Mouse (Mus musculus) adrenal gland (tissue): ENCODE measurements around the gene Wnt7a.

Source experiments
- intact Hi-C: fragments of 180-260 bp; cut with DNase I; formaldehyde crosslinking; loops from one replicate; pipeline ENCODE4 v1.15.1; 2025
- long read RNA-seq, 2 experiments: library from polyadenylated mRNA; unstranded; transcript quantifications; one replicate each; pipeline ENCODE4 v2.0.0; 2020; ENCODE audit warnings: borderline replicate concordance in 1 of 2; ENCODE audit not compliant: insufficient replicate concordance in 1 of 2

Wnt7a gene
- long read RNA-seq, experiment 1, result 0 reads
- long read RNA-seq, experiment 2, result 0 reads

DNA sequence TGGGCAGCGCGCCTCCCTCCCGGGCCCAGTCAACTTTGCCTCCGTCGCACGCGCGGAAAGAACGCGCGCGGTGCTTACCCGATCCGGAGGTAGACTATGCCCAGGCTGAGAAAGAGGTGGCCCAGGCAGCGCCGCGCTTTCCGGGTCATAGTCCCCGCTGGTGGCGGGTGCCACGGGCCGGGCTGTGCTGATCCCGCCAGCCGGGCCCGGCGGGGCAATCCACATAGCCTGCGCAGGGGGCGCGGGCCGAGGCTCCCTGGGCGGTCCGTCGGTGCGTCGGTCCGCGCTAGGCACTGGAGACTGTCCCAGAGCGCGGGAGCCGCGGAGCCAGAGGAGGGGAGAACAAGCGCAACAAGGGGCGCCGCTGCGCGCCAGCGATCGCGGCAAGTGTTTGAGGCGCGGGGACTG is at the start of gene Wnt7a:
TSS of gene Wnt7a (minus strand) at position 403 of the 408 bp plus-strand sequence.
- intact Hi-C loops, result loop anchor here (1.0 kb wide), 1 partner anchor 124 kb away; no protein-coding TSS in a partner anchor

- intact Hi-C loops, result no loop called here
Measured at GRCm38 (mm10) chr6:91459471-91459870, 48.3 kb upstream of the Wnt7a start.

GRCm38 (mm10) chr6:91454546-91454945 is 43.4 kb upstream of the Wnt7a start:
- intact Hi-C loops, result no loop called here

DNA sequence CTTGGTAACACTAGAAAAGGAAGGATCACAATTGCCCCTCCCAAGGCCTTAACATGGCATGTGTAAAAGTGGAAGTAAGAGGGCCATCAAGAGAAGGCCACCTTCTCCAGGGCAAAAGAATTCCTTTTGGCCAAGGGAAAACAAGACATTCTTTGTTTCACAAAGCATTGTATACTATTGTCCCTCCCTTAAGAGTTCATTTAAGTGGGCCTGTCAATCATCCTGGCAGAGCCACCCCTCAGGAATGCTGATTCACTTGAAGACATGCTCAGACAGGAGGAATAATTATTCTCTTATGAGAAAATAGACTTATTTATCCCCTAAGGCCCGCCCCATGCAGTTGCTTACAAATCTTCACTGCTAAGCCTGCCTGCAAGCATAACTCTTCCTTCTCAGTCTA is 40.9 kb upstream of the Wnt7a start:
- intact Hi-C loops, result no loop called here

DNA sequence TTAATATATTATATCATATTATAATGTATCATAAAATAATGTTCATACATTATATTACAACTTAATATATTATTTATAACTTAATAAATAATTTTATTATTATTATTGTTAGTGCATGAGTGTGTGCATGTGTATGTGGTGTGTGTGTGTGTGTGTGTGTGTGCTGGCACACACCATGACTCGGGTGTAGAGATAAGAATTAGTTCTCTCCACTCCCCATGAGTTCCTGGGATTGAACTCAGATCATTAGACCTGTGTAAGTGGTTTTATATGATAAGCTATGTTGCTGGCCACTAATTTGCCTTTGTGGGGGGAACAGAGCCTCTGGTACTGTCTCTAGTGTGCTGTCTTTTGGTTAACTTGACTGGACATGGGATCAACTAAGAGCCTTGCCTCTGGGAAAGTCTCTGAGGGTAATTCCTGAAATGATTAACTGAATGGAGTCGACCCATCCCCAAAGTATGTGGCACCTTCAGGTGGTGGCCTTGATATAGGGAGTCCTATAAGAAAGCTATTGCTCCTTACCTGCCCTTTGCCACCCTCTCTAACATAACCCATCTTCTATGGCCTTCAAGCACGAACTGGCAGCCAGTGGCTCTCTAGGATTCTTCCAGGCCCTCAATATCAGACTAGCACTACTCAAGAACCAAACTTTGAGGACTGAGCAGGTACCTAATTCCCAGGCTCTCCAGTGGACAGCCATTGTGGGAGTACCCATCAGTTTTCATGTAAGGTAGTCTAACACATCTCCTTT is 38.5 kb upstream of the Wnt7a start:
- intact Hi-C loops, result no loop called here

- intact Hi-C loops, result no loop called here
Measured at GRCm38 (mm10) chr6:91445316-91445715, 34.2 kb upstream of the Wnt7a start.

- intact Hi-C loops, result no loop called here
Measured at GRCm38 (mm10) chr6:91441145-91441662, 30.0 kb upstream of the Wnt7a start.

GRCm38 (mm10) chr6:91440474-91441144 is 29.4 kb upstream of the Wnt7a start:
- intact Hi-C loops, result no loop called here

DNA sequence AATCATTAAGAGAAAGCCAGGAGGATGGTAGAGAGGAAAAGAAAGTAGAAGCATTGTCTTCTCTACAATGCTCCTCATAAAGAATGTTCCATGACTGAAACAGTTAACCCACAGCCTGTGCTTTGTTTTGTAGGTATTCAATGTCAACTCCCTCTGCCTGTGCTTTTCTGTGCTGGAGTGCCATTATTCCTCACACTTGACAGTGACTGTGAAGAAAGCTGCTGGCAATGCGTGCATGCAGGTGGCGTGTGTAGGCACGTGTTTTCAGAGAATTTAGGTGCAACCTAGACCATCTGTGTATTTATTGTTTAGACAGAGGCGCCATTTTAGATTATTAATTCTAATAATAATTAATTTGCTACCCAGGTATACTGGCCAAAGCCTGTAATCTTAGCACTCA is 13.0 kb upstream of the Wnt7a start:
- intact Hi-C loops, result no loop called here

GRCm38 (mm10) chr6:91421629-91422028 is 10.5 kb upstream of the Wnt7a start:
- intact Hi-C loops, result no loop called here

DNA sequence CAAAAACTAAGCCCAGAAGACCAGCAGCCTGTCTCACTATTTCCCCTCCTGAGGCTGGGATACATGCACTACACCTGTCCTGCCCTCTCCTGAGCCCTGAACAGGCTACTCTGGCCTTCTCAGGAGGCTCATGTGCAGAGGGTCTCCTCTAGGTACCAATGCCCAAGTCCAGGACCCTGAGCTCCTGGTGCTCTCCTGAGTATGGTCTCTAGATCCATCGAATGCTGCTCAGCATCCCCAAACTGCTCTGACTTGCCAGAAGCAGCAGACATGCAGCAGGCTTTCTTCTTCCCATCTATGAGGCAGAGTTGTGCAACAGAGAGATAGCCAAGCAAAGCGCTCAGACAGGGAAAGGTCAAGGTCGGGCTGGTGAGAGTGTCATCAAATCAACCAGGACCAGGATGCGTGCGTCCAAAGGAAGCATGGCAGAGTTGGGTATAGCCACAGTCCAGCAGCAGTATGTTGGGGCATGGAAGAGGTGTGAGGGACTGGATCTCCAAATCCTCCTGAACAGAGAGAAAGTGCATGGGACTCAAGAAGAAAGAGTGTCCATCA is 6.2 kb upstream of the Wnt7a start:
- intact Hi-C loops, result no loop called here

GRCm38 (mm10) chr6:91416146-91416545 is 5.0 kb upstream of the Wnt7a start:
- intact Hi-C loops, result no loop called here

DNA sequence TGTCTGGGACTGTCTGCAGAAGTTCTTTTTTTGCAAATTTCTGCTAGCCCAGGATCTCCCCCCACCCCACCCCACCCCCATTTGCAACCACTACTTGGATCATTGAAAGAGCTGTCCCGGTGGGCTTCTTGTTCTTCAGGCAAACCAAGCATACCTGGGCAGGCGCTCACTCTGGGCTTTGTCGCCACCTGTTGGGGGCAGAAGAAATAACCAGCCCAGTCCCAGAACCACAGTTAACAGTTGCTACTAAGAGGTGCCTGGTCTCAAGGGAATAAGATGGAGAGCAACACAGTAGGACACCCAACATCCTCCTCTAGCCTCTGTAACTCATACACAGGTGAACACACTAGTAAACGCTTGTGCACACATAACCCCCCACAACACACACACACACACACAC is 3.7 kb upstream of the Wnt7a start:
- intact Hi-C loops, result no loop called here

- intact Hi-C loops, result loop anchor here (1.0 kb wide), 1 partner anchor 124 kb away; no protein-coding TSS in a partner anchor
Measured at GRCm38 (mm10) chr6:91411369-91411981, 312 bp upstream of the Wnt7a start.

DNA sequence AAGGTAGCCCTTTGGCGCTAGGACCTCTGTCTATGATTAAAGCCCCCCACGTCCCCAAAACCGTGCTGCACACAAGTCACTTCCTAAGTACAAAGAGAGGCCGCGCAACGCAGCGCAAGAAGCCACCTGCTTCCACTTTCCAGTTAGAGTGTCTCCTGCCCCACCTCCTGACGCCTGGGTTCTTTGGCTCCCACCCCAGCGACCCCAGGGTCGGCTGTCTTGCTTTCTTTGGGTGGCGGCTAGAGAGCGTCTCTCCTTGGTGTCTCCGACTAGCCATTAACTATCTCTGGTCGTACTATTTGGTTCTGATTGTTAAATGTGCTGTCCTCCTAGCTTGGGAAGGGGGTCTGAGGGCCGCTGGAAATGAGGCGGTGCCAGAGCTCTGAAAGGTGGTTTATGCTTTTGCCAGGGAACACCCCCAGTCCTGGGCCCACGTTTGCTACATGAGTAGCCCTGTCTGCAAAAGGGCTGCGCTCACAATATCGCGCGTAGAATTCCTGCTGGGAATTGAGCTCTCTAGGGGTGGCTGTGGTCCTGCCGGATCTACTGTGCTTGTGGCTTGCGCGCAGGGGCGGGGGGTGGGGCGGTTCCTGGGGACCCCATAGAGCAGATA is 889 bp downstream of the Wnt7a start:
- intact Hi-C loops, result no loop called here

- intact Hi-C loops, result loop anchor here (5.0 kb wide), 1 partner anchor 237 kb away; no protein-coding TSS in a partner anchor
Measured at GRCm38 (mm10) chr6:91409448-91410167, 1.6 kb downstream of the Wnt7a start.

DNA sequence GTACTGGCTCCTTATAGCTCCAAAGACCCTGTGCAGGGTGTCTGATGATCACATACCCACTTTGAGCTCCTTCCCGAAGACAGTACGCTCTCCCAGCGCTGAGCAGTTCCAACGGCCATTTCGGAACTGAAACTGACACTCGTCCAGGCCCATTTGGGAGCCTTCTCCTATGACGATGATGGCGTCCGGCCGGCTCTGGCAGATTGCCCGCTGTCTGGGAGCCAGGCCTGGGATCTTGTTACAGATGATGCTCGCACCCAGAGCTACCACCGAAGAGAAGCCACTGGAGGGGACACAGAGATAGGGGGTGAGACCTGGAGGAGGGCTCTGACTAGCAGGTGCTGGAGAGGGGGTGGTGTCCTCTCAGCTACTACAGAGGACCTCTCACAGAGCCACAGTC is 2.5 kb downstream of the Wnt7a start:
- intact Hi-C loops, result loop anchor here (5.0 kb wide), 1 partner anchor 236 kb away; no protein-coding TSS in a partner anchor

DNA sequence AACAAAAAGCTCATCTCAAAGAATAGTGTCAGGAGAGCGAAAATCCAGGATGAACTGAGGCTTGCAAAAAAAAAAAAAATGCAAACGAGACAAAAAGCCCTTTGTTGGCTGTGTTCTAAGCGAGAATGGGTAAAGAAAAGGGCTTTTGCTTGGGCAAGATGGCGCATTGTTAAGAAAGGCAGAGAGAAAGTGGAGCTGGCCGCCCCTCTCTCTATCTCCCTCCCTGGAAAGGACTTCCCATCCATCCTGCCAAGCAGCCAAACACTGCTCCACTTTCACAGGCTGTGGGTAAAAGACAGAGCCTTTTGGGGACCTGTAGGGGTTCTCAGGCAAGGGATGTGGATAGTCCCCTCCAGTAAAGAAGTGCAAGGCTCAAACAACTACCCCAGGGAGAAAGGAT is 9.6 kb downstream of the Wnt7a start:
- intact Hi-C loops, result loop anchor here (5.0 kb wide), 1 partner anchor 219 kb away; no protein-coding TSS in a partner anchor

DNA sequence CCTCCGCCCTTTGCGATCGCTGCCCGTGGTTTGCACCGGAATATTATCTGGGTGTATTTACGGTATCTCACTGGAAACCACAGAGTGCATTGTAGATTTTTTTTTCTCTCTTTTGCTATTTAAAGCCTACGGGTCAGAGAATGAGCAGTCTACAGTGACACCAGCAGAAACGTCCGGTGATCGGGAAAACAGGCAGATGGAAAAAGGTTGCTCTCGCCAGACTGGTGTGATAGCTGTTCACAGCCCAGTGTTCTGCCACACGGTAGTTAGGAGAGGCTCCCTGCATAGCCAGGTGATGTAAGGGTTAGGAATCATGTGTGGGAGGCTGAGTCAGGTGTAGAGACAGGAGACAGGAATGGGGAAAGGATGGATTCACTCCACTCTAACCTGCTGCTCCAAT is 10.6 kb downstream of the Wnt7a start:
- intact Hi-C loops, result loop anchor here (5.0 kb wide), 1 partner anchor 218 kb away; no protein-coding TSS in a partner anchor

- intact Hi-C loops, result no loop called here
Measured at GRCm38 (mm10) chr6:91392475-91393174, 18.5 kb downstream of the Wnt7a start.
